Mouse (Mus musculus) kidney, postnatal 0 days (tissue): ENCODE data around the gene Clstn3. TPM values are rescaled to one million over a fixed set of nuclear protein-coding genes. Genes with fewer than 3 reads are reported as not detected.

Experiments used
- ATAC-seq: fragments of 200-750 bp; cut with Nextera tagmentation; replicated peaks from 2 replicates; pipeline ENCODE4 v1.8.0; 2017; ENCODE audit warnings: low read depth, moderate number of reproducible peaks, moderate TSS enrichment, moderate library complexity; ENCODE audit not compliant: low FRiP score
- DNase-seq: peaks from one replicate; pipeline ENCODE4 v3.0.0-alpha.2; 2016; ENCODE audit warnings: low spot score
- H3K27ac ChIP-seq: fragments of 300-500 bp; sonication (generic); 2 replicates; pipeline ENCODE4 v1.5.1; 2014; ENCODE audit warnings: mild to moderate bottlenecking
- H3K27me3 ChIP-seq: fragments of 300-500 bp; sonication (generic); 2 replicates; pipeline ENCODE4 v1.6.1; 2014; ENCODE audit warnings: low read length, mixed read lengths; ENCODE audit not compliant: insufficient read depth
- H3K36me3 ChIP-seq: fragments of 300-500 bp; sonication (generic); 2 replicates; pipeline ENCODE4 v1.6.1; 2014; ENCODE audit warnings: low read length, mixed read lengths; ENCODE audit not compliant: insufficient read depth
- H3K4me1 ChIP-seq: fragments of 300-500 bp; sonication (generic); replicated peaks from 2 replicates; pipeline ENCODE4 v1.6.1; 2014; ENCODE audit warnings: antibody characterized with exemption, low read length, mixed read lengths; ENCODE audit not compliant: insufficient read depth
- H3K4me2 ChIP-seq: fragments of 300-500 bp; sonication (generic); 2 replicates; pipeline ENCODE4 v1.6.1; 2014; ENCODE audit warnings: mild to moderate bottlenecking, low read length, moderate library complexity, mixed read lengths
- H3K4me3 ChIP-seq: fragments of 300-500 bp; sonication (generic); replicated peaks from 2 replicates; pipeline ENCODE4 v1.5.1; 2014; ENCODE audit warnings: low read depth, low read length
- H3K9ac ChIP-seq: fragments of 300-500 bp; sonication (generic); 2 replicates; pipeline ENCODE4 v1.6.1; 2014; ENCODE audit warnings: low read depth, low read length
- H3K9me3 ChIP-seq: fragments of 300-500 bp; sonication (generic); replicated peaks from 2 replicates; pipeline ENCODE4 v1.6.1; 2016; ENCODE audit warnings: low read length, inconsistent platforms, mixed read lengths
- CTCF ChIP-seq: IDR thresholded peaks from 2 replicates; pipeline ENCODE4 v1.5.1; 2016; ENCODE audit warnings: antibody characterized with exemption, low read depth, mild to moderate bottlenecking, moderate library complexity
- WGBS: fragments of 180-500 bp; shearing (Covaris S2); extraction: QIAGEN DNeasy Blood & Tissue Kit; methylation state at CpG from one replicate; pipeline ENCODE4 v1.1.7; 2014; 5-methylcytosine and 5-hydroxymethylcytosine counted together
- polyA plus RNA-seq: library from polyadenylated mRNA; unstranded; fragments of >200 nt; fragmentation: Nextera tagmentation; extraction: Ambion mirVana; gene quantifications from 2 replicates; pipeline ENCODE4 v1.2.1, GENCODE M21; 2015

The Clstn3 gene
- polyA plus RNA-seq, 1 experiment from 2014 or later = 2.5 TPM

- ATAC-seq (no peak), DNase-seq (no peak)
- H3K36me3 ChIP-seq = no peaks in the 10 kb centered on the region
- no peak overlapping the region for H3K4me3 ChIP-seq
- H3K27ac ChIP-seq = no peak overlapping the region
- no peaks in the 10 kb centered on the region for H3K9me3 ChIP-seq
- no peak overlapping the region for H3K9ac ChIP-seq
- no peak overlapping the region for H3K4me2 ChIP-seq
- H3K4me1 ChIP-seq = no peaks in the 10 kb centered on the region
- TF ChIP-seq CTCF = no peak
- H3K27me3 ChIP-seq = no peaks in the 10 kb centered on the region
- 91% methylated on average over 5 of the region's 5 CpGs for WGBS
These were observed 8.4 kb downstream of the Clstn3 start for GRCm38 (mm10) chr6:124456243-124456642.

- Histone ChIP-seq H3K27me3 (no peaks in the 10 kb centered on the region), H3K27ac (no peak overlapping the region), H3K36me3 (no peaks in the 10 kb centered on the region), H3K9me3 (no peaks in the 10 kb centered on the region), H3K9ac (no peak overlapping the region), H3K4me2 (no peak overlapping the region), H3K4me1 (no peaks in the 10 kb centered on the region), H3K4me3 (no peak overlapping the region)
- DNase-seq (peak; percentile 7), ATAC-seq (0 out of 2 replicates have a peak, but pooled peaks have one; percentile 37)
- WGBS = 52% methylated on average over 4 of the region's 4 CpGs
- no peak for TF ChIP-seq CTCF
These were observed 10.8 kb downstream of the Clstn3 start for GRCm38 (mm10) chr6:124453756-124454155.

- H3K4me1 ChIP-seq = no peaks in the 10 kb centered on the region
- no peaks in the 10 kb centered on the region for H3K27me3 ChIP-seq
- no peak overlapping the region for H3K4me3 ChIP-seq
- DNase-seq = no peak
- H3K27ac ChIP-seq = no peak overlapping the region
- H3K4me2 ChIP-seq = no peak overlapping the region
- H3K9ac ChIP-seq = no peak overlapping the region
- TF ChIP-seq CTCF = no peak
- no peak for ATAC-seq
- 65% methylated on average over 3 of the region's 3 CpGs for WGBS
- no peaks in the 10 kb centered on the region for H3K9me3 ChIP-seq
- H3K36me3 ChIP-seq = no peaks in the 10 kb centered on the region
These were observed 12.6 kb downstream of the Clstn3 start for GRCm38 (mm10) chr6:124451995-124452394.

- ATAC-seq (no peak; the same call in 1 of the 2 replicates), DNase-seq (no peak)
- Histone ChIP-seq H3K27ac (no peak overlapping the region), H3K36me3 (no peaks in the 10 kb centered on the region), H3K27me3 (no peaks in the 10 kb centered on the region), H3K4me1 (no peaks in the 10 kb centered on the region), H3K9ac (no peak overlapping the region), H3K4me3 (no peak overlapping the region), H3K9me3 (no peaks in the 10 kb centered on the region), H3K4me2 (no peak overlapping the region)
- TF ChIP-seq CTCF = no peak
- 81% methylated on average over 18 of the region's 18 CpGs for whole genome bisulfite sequencing
These were observed 14.8 kb downstream of the Clstn3 start for GRCm38 (mm10) chr6:124449668-124450383.

GRCm38 (mm10) chr6:124448959-124449667, 15.5 kb downstream of the Clstn3 start:
- Histone ChIP-seq H3K9me3 (no peaks in the 10 kb centered on the region), H3K36me3 (no peaks in the 10 kb centered on the region), H3K4me2 (no peak overlapping the region), H3K27ac (no peak overlapping the region), H3K4me3 (no peak overlapping the region), H3K27me3 (no peaks in the 10 kb centered on the region), H3K9ac (no peak overlapping the region), H3K4me1 (no peaks in the 10 kb centered on the region)
- DNase-seq (no peak), ATAC-seq (no peak; the same call in 1 of the 2 replicates)
- WGBS = 94% methylated on average over 16 of the region's 16 CpGs
- no peak for TF ChIP-seq CTCF

GRCm38 (mm10) chr6:124448186-124448852, 16.3 kb downstream of the Clstn3 start:
- no peak overlapping the region for H3K4me3 ChIP-seq
- no peaks in the 10 kb centered on the region for H3K4me1 ChIP-seq
- H3K9ac ChIP-seq = no peak overlapping the region
- no peak overlapping the region for H3K27ac ChIP-seq
- no peaks in the 10 kb centered on the region for H3K9me3 ChIP-seq
- 78% methylated on average over 10 of the region's 10 CpGs for WGBS
- H3K27me3 ChIP-seq = no peaks in the 10 kb centered on the region
- H3K36me3 ChIP-seq = no peaks in the 10 kb centered on the region
- ATAC-seq (0 out of 2 replicates have a peak, but pooled peaks have one; percentile 25), DNase-seq (no peak)
- H3K4me2 ChIP-seq = no peak overlapping the region
- peak; percentile 40; the same call in 1 of the 2 replicates for TF ChIP-seq CTCF
